Mouse (Mus musculus) kidney, postnatal 10 days (tissue): ENCODE data around the gene Afap1.

ENCODE experiments used
- DNase-seq: peaks from one replicate; pipeline ENCODE4 v3.0.0; 2021; ENCODE audit warnings: mixed read lengths

The Afap1 gene

DNA sequence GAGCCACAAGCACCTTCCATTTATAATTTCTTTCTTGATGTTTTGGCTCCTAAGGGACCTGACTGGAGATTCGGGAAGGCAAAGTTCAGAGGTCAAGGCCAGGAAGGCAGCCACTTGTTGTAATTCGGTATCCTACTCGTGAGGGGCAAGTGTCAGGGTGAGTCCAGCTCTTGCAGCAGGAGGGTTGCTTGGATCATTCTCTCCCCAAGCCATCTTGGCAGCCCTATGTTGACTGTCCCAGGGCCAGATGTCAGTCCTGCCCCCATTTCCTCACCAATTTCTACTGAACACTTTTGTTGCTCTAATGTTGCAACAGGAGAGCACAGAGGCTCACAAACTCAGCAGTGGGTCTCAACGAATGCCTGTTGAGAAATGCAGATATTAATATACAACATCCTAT is 5.0 kb downstream of the Afap1 start:
- DNase-seq: no peak

DNA sequence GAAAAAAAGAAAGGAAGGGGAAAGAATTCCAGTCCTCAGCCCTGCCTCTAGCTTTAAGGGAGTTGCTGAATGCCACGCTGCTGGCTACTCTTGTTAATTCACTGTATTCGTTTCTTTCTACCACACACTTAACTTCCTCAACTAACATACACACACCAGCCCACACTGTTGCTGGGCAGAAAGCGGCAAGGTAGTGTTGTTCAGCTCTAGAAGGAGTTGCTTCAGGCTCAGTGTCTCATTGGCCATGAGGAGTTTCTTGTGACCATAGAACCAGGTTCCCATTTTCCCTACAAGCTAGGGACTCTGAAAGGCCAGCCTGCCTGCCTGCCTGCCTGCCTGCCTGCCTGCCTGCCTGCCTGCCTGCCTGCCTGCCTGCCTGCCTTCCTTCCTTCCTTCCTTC is 5.9 kb downstream of the Afap1 start:
- no peak for DNase-seq

DNA sequence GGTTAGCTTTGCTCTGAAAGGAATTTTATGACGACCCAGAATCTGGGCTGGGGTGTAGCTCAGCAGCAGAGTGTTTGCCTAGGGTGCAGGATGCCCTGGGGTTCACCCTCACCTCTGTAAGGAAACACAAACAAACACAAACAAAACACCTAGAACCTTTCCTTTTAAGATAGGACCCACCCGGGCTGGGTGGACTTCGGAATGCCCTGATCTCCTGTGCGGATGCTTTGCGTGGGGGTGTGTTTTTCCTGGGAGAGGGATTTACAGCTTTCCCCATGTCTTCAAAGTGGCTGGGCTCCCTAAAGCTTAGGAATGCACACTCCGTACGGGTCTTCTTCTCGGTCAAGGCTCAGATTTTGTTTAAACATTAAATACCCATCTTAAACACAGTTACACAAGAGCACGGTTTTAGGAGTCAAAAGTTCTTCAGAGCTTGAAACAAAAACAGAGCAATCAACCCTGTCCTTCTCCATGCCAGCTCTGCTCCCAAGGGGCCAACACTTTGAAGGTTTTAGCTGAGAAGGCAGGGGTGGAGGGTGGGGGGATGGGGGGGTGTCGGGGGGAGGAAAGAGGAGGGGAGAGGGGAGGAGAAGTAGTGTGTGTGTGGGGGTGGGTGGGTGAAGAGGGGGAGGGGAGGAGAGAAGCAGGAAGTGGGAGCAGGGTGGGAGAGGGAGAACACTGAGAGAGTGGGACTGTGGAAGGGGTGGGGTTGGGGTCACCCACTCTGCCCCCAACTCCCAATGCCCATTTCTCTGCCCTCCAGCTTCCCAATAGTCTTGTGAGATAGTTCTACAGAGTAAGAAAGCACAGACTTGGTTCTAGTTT is 7.5 kb downstream of the Afap1 start:
- peak; percentile 53 for DNase-seq

DNA sequence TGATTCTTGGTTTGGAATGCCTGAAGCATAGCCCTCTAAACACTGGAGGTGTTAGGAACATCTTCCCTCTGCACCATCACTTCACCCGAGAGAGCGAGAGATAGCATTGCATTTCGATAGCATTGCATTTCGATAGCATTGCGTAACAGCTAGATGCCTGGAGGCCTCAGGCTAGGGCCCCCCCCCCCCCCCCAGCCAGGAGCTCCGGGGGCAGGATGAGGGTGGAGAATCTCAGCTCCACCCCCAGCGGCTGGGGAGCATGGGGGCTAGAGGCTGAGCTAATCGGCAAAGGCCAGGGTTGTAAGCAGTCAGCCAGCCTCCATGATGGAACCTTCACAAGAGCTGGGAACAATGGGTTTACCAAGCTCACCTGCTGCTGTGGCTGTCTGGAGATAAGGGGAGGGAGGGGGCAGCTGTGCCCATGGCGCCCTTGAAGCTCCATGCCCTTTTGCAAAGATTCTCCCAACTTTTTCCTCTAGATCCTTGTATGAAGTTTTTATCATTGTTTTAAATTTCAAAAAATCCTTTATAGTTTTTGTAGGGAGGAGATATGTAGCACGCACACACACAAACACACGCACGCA is 8.2 kb downstream of the Afap1 start:
- DNase-seq: peak; percentile 51

DNA sequence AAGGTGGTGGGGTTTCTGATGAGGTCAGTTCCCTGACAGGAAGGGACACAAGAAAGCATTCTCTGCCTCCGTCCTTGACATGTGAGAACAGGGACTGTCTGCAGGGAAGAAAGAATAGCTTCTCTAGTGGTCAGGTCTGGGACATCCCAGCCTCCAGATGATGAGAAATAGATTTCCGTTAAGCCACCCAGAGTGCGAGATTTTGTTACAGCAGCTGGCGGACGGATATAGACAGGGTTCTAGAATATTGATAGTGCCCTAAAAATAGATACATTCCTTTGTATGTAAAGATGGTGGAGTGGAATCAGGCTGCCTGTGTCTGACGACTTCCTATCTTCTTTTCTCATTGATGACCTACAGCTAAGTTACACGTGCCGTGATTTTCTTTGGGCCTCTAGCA is 10.3 kb downstream of the Afap1 start:
- DNase-seq: no peak

DNA sequence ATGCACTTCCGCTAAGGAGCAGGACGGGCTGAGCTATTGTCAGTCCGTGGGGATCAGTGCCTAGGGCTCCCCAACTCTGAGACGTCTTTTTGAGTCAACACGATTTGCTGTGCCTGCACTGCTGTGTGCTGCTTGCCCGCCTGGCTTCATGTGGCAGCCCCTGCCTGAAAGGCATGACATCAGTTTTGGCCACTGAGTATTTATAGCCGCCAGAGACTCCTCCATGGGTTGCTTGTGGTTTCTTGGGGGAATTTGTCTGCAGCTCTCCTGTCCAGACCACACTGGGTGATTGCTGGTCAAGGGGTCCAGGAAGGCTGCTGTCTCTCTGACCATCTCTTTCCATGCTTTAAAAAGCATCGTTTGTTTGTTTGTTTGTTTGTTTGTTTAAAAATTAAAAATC is 12.2 kb downstream of the Afap1 start:
- no peak for DNase-seq

DNA sequence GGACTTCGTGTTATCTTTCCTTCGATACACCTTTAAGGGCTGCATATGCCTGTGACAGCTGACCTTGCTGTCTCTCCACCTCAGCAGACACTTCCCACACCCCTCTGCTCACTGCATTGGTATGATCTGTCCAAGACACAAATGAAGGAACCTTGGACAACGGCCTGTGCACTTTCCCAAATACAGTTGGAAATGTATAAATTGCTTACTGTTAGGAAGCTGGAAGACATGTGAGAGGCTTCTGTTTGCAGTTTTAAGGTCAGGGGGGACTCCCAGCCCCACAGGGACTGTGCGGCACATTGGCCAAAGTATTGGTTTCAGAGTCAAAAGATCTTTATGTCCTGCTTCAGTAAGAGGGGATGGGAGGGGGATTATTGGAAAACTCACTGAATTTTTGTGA is 14.0 kb downstream of the Afap1 start:
- no peak for DNase-seq

DNA sequence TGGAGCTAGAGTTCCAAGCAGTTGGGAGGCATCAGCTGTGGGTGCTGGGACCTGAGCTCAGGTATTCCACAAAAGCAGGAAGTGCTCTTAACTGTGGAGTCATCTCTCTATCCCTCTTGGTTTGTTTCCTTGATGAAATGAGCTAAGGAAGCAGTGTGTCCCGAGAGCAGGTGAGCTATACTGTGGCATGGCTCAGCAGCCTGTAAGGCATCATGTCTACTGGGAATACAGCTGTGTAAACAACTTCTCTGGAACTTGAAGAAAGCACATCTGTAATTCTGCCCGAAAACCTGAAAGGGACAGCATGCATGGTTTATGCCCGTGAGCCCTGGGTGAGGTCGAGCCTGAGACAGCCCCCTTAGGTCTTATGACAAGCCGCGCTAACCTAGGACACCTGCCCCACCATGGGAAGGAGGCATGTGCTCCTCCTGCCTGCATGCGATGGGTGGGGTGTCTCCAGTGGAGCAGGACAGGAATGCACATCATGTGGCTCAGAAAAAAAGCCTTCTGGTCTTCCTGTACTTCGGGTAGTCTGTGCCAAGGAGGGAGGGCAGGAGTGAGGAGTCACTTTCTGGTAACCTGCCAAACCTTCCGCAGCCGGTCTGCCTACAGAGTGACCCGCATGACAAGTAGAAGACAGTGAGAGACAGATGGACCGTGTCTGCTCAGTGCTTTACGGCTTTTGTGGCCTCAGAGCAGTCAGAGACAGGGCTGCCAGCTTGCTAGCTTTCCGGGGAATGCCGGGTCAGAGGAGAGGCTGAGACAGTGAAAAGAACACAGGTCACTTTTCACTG is 14.7 kb downstream of the Afap1 start:
- peak; percentile 87 for DNase-seq

DNA sequence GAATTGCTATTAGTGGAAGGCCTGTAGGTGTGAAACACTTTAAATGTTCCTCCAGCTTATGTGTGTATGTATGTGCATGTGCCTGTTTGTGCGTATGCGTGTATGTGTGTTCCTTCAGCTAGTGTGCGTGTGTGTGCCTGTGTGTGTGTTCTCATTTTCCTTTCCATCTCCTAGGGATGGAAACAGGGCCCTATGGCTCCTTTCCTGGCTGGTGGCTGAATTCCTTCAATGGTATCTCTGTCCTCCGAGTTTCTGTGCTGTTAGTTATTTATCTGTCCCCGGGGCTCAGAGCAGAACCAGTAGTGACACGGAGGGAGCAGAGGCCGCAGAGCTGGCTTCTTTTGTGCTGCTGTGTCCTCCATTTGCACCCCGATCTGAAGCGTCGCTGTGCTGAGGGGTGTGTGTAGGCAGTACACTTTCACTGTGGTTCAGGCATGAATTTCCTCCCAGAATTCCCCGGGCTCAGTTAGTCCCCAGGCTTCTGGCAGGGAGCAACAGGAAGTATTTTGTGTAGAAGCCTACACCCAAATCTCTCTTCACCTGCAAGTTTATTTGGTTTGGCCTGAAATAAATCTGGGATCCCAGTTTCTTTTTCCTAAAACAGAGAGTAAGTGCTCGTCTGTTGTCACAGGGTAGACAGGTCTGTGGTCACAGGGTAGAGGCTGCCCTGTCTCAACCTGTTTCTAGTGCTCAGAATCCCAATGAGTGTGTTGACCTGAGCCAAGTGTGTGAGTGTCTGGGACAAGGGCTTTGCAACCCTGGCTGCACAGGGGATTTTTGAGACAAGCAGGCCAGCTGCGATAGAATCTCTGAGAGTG is 15.7 kb downstream of the Afap1 start:
- DNase-seq: peak; percentile 65

DNA sequence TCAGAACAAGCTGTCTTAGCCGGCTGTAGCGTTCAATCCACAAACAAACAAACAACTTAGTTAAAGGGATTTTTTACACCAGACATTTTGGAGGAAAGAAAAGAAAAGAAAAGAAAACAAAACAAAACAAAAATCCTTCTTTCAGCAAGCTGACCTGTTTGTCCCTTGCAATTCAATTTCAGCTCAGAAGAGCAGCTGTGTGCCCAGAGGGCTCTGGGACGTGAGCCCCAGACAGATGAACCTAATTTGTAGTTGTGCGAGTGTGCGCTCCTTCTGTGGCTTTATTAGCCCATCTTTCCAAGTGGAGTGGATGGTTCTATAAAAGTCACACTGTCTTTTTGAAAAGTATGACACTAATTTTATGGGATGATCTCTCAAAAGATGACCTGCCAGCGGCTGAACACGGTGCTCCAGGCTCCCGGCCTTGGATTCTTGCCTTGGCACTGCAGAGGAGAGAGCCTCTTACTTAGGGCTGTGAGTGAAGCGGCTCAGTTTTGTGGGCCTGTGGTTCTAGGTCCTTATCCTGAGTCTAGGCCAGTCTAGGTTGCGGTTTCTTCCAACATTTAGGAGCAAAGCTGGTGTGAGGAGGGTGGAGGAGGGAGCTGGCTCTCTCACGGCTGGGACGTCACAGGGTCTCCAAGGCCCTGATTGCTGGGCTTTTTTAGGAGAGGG is 22.6 kb downstream of the Afap1 start:
- DNase-seq: no peak

DNA sequence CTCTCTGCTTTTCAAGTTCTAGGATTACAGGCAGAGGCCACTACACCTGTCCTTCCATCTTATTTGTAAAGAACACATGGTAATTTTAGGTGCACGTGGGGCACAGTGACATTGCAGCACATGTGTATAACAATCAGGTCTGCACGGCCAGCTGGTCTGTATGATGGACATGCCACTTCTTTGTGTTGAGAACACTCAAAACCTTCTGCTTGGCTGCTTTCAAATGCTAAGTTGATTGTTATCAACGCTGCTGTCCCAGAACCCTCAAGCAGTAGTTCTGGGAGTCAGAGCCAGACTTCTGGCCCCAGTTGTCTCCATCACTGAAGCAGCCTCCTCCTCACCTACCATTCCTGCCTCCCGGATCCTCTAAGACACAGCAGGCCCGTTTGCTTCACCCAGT is 23.5 kb downstream of the Afap1 start:
- DNase-seq: no peak

DNA sequence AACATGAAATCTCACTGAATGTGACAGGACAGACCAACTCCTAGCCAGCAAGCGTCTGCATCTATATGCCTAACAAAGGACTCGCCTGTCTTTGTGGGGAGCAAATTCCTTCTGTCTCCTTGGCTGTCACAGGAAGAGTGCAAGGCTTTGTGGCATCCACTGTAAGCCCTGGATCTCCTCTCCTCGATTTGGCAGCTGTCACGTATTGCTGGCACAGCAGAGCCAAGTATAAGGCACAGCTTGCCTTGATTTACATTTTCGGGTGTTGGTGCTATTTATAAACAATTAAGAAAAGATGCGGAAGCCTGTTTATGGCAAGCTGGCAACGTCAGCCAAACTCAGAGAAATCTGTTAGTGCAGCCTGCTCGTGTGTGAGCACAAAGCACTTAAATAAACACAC is 25.3 kb downstream of the Afap1 start:
- DNase-seq: no peak

DNA sequence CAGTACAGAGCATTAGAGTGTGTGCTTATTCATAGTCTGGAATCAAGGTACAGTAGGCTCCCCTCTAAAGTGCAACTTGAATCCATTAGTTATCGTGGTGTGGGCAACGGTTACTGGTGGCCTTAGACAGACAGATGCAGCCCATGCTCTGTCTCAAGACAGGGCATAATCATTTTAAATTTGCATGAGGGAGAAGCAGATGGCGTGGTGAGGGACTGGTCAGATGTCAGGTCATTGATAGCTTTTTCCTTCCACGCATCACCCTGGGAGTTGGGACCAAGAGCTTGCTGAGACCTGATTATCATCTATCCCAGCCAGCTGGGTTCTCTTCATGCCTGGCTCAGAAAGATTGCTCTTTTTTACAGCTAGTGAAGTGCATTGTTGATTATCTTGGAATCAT is 27.0 kb downstream of the Afap1 start:
- no peak for DNase-seq

DNA sequence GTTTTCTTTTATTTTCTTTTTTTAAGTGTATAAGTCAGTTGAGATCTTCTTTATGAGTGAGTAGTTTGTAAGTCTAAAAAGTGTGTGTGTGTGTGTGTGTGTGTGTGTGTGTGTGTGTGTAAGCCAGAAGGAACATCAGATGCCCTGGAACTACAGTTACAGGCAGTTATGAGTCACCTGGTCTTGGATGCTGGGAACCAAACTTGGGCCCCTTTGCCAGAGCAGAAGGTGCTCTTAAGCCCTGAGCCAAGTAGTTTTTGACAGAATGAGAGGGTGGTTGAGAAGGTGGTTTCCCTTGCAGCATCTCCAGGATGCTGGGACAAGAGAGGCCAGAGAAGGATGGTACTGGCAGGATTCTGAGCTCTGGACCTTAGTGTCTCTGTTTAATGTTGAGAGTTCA is 27.4 kb downstream of the Afap1 start:
- no peak for DNase-seq

DNA sequence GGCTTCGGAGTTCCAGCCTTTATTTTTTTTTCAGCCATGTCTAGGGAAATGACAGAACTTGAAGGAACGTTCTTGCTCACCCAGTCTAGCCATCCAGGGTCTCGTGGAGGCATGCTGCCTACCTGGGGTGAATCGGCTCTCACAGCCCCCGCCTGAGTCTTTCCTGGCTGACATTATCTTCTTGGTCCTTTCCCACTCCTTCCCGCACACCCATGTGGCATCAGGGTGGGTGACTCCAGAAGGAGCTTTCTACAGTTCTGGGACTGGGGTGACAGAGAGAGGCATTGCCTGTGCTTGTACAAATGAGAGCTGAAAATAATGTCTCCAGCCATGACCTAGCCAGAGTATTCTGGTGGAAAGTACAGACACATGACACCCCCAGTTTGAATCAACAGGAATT is 28.0 kb downstream of the Afap1 start:
- no peak for DNase-seq

DNA sequence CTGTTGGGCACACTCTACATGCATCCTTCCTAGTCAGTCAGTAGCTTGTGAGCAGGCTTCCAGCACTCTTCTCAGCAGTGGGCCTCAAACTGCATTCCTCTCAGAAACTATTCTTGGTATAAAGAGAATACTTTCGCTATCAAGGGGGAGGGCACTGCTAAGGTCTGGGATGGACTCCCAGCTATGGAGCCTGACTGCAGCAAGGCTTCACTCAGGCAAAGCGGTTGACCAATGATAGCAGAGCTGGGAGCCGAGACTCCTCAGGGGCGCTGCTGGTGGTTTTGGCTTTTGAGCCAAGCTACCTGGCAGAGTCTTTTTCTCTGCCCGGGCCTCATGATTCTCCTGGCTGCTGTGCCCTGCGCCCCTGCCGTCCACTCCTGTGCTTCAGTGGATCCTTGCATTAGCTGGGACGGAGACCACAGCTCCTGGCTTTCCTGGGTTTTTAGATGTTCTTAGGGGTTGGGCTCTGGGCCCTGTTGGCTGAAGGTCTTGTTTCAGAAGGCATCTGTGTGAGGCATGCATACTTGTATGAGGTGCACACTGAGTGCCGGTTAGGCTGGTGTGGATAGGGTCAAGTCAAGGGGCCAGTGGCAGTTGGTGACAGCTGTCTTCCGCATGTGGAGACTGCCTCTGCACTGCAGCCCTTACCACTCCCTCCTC is 28.6 kb downstream of the Afap1 start:
- DNase-seq: peak; percentile 75

DNA sequence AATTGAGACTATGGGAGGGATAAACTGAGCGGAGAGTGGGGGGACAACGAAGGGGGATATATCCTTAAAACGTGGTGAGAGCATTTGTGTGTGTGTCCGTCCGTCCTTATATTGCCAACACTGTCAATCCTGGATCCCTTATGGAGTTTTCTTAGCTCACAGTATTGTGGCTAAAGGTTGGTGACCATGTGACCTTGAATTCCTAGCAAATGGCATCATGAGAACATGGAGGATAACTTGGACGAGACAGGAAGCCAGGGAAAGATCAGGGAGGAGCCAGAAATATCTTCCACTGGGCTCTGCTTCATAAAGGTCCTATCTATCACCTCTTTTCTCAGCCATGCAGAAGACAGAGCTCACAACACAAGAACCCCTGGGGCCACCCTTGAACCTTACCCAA is 30.3 kb downstream of the Afap1 start:
- no peak for DNase-seq

DNA sequence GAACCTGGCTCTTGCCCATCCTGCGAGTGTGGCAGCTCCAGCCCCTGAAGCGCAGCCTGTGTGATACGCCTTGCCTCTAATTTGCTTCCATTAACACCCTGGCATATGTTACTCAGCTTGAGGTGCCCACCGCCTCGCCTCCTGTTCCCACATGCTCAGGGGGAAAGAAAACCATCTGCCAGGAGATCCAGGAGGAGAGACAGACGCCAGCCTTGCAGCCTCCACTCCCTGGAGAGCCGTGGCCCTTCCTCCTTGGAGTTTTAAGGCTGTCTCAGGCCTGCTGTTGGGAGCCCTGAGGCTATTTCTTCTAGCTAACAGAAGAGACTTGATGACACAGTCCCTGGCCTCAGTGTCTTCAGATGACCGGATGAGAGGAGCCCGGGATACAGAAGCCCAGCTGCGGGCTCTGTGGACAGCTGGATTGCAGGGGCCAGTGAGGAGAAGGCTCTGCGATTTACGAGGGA is 32.1 kb downstream of the Afap1 start:
- DNase-seq: peak; percentile 75

DNA sequence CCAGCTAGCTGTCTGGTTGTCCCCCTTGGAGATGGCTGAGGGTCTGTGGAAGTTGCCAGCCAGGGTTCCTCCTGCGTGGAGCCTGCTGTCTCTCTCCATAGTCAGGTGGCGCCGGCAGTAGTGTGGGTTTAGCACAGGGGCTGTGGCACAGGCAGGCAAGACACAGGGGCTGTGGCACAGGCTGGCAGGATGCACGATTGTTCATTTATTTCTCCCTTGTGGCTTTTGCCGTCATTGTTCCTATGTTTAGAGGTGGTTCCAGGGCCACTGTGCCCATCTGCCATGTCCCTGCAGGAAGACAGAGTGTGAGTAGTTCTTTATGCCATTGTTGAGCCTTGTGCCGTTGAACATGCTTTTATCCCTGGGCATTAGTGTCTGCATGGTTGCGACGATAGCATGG is 33.4 kb downstream of the Afap1 start:
- no peak for DNase-seq

DNA sequence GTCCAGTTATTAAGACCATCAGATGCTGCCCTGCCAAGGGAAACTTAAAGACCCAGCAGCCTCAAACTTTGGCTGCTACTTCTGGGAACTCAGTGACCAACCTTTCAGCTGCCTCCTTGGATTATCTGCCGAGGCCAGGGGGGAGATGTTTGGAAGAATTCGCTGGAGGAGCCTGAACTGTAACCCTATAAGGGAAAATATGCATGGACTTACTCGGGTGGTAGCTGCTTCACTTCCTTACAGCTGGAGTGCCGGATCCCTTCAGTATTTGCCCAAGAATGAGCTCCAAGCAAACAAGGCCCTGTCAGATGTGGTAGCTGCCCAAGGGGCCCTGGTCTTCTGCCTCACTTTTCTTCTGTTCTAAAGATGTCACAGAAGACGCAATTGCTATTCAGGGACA is 38.2 kb downstream of the Afap1 start:
- no peak for DNase-seq

DNA sequence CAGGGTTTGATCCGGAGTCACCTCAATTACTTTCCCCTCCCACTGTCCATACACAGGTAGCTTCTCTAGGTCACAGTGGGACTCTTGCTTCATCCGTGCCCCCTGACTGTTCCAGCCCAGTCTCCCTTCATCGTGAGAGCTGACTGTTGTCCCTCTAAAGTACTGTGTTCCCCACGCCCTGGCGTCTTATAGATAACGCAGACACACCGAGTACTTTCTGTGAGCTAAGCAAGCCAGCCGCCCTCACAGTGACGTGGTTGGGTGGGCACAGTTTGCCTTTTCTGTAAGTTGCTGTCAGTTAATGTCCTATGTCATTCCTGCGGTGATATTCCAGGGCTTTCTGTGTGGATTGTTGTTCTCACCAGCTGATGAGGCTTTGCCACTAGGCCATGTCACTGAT is 39.9 kb downstream of the Afap1 start:
- DNase-seq: no peak

DNA sequence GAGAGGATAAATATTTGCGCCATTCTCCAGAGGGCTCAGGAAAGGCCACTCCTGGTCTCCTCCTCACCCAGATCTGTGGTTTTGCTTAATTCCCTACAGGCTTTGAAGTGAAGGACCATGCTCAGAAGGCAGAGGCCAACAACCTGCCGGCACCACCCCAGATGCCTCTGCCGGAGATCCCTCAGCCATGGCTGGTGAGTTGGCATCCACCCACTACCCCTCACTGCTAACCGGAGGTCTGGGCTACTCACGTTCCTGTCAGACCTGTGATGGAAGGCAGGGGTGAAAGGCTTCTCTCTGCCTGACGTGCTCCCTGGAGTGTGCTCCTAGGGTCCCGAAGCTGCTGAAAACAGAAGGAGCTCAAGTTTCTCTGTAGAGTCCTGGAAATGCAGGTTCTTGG is 42.8 kb downstream of the Afap1 start:
- DNase-seq: no peak
